Mouse (Mus musculus): ENCODE data around the gene Ciao1. TPM values are rescaled to one million over a fixed set of nuclear protein-coding genes. Genes with fewer than 3 reads are reported as not detected.
A peak's percentile ranks its signal among the peaks of the same experiment; 100 is the strongest.
"Not testable (repeated sequence)": the region's sequence is repeated elsewhere in the genome, so short reads cannot be mapped to it uniquely, and the experiment has no call there.

Ciao1 gene
- polyA plus RNA-seq, 1 experiment from 2014 or later: 56.1 TPM

DNA sequence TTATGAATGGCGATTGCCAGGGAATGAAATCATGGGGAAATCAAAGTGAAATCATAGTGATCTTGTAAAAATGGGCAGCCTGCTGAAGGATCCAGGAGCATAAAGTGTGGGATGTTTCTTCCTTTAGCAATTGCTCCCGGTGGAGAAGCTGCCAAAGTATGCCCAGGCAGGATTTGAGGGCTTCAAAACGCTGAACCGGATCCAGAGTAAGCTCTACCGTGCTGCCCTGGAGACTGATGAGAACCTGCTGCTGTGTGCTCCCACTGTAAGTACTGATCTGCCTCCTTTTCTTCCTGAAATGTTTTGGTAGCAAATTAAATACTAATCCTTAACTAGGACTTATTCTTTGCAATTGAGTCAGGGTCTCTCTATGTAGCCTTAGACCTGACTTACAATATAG lies 29.9 kb downstream of the Ciao1 start:
- ATAC-seq (ENCODE audit: insufficient number of reproducible peaks, insufficient read depth, low FRiP score, low read depth): no peak
- WGBS: 95% methylated on average over 5 of the region's 5 CpGs
- Histone ChIP-seq H3K36me3 (ENCODE audit: control insufficient read depth, insufficient read depth, low read length) (peaks cover 77% of the 10 kb centered on the region), H3K4me1 (ENCODE audit: control insufficient read depth, insufficient read depth, low read length) (no peaks in the 10 kb centered on the region), H3K4me3 (ENCODE audit: low read depth, low read length) (no peak overlapping the region), H3K27me3 (ENCODE audit: control insufficient read depth, insufficient read depth, low read length) (no peaks in the 10 kb centered on the region), H3K9ac (replicated peaks; ENCODE audit: low read depth, low read length) (no peak overlapping the region), H3K4me2 (replicated peaks; ENCODE audit: low read depth, low read length) (no peak overlapping the region), H3K27ac (ENCODE audit: low read length) (no peak overlapping the region), H3K9me3 (ENCODE audit: control insufficient read depth, low read depth, low read length) (no peaks in the 10 kb centered on the region)

DNA sequence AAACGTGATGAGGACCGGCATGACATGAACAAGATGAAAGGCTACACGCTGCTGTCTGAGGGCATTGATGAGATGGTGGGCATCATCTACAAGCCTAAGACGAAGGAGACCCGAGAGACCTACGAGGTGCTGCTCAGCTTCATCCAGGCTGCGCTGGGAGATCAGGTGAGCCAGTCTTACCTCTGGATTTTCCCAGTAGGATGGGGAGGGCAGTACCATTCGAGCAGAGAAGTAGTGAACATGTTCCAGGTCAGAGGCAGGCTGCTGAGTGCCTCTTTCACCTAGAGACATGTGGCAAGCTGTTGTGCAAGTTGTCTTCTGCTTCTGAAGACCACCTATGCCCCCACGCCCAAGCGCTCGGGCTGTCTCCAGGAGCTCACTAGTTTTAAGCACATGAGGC lies 36.9 kb downstream of the Ciao1 start:
- H3K9me3 ChIP-seq (ENCODE audit: control insufficient read depth, low read depth, low read length): no peaks in the 10 kb centered on the region
- WGBS: 93% methylated on average over 11 of the region's 11 CpGs
- ATAC-seq (ENCODE audit: insufficient number of reproducible peaks, insufficient read depth, low FRiP score, low read depth): no peak
- no peak overlapping the region for H3K27ac ChIP-seq (ENCODE audit: low read length)
- peaks cover 49% of the 10 kb centered on the region for H3K36me3 ChIP-seq (ENCODE audit: control insufficient read depth, insufficient read depth, low read length)
- H3K27me3 ChIP-seq (ENCODE audit: control insufficient read depth, insufficient read depth, low read length): no peaks in the 10 kb centered on the region
- peaks cover 10% of the 10 kb centered on the region; the same call in 1 of the 2 replicates for H3K4me1 ChIP-seq (ENCODE audit: control insufficient read depth, insufficient read depth, low read length)
- H3K9ac ChIP-seq (replicated peaks; ENCODE audit: low read depth, low read length): no peak overlapping the region
- H3K4me2 ChIP-seq (replicated peaks; ENCODE audit: low read depth, low read length): no peak overlapping the region
- H3K4me3 ChIP-seq (ENCODE audit: low read depth, low read length): no peak overlapping the region

DNA sequence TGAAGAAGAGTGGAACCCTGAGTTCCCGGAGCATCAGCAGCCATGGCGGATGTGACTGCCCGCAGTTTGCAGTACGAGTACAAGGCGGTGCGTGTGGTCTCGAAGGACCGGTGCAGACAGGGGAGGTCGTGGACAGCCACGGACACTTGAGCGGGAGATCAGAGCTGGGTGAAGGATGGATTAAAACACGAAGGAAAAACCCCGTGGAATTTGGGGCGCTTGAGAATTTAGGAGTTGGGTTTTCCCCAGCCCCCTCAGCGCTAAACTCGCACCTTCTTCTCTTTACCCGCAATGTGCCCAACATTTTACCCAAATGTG lies 39.2 kb downstream of the Ciao1 start:
- H3K36me3 ChIP-seq (ENCODE audit: control insufficient read depth, insufficient read depth, low read length): peaks cover 29% of the 10 kb centered on the region
- no peak for ATAC-seq (ENCODE audit: insufficient number of reproducible peaks, insufficient read depth, low FRiP score, low read depth)
- under 1% methylated on average over 17 of the region's 17 CpGs for WGBS
- H3K4me1 ChIP-seq (ENCODE audit: control insufficient read depth, insufficient read depth, low read length): peaks cover 10% of the 10 kb centered on the region; the same call in 1 of the 2 replicates
- peak overlapping the region; percentile 79 for H3K9ac ChIP-seq (replicated peaks; ENCODE audit: low read depth, low read length)
- H3K27me3 ChIP-seq (ENCODE audit: control insufficient read depth, insufficient read depth, low read length): no peaks in the 10 kb centered on the region
- H3K27ac ChIP-seq (ENCODE audit: low read length): no peak overlapping the region
- peak overlapping the region; percentile 95 for H3K4me3 ChIP-seq (ENCODE audit: low read depth, low read length)
- no peaks in the 10 kb centered on the region for H3K9me3 ChIP-seq (ENCODE audit: control insufficient read depth, low read depth, low read length)
- peak overlapping the region; percentile 95 for H3K4me2 ChIP-seq (replicated peaks; ENCODE audit: low read depth, low read length)

DNA sequence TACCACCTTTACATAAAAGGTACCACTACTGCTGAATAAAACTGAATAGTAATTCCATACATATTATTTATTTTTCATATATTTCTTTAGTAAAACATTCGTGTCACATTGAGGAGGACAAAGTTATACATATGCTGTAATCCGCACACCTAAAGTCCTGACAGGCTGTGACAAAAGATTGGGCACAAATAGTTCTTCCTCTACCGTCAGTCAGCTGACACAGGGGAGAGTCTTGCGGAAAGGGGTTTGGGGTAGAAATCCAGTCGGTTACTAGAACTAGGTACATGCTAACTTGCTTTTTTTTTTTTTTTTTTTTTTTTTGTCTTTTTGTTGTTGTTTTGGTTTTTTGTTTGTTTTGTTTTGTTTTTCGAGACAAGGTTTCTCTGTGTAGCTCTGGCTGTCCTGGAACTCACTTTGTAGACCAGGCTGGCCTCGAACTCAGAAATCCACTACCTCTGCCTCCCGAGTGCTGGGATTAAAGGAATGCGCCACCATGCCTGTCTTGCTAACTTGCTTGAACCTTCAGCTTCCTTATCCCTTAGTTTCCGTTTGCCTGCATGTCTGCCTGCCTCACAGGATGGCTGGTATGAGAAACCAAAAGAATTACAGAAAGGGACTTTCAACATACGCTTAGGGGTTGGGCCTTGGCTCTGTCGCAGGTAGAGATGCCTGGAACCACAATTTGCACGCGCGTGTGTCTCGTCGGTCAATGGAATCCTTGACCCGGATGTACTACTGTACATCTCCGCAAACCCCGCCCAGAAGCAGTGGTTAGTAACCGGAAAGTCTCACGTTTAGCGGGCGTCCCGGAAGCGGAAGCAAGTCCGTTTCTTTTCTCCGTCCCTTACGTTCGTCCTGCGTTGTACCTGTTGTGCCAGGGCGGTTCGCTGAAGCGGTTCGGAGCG lies 39.8 kb downstream of the Ciao1 start, which contains the start of the genes 1810024B03Rik and Snrnp200:
TSS of gene 1810024B03Rik (minus strand) at position 734 of the 905 bp plus-strand sequence.
TSS of gene Snrnp200 (plus strand) at position 840 of the 905 bp plus-strand sequence.
- no peaks in the 10 kb centered on the region for H3K9me3 ChIP-seq (ENCODE audit: control insufficient read depth, low read depth, low read length)
- H3K4me2 ChIP-seq (replicated peaks; ENCODE audit: low read depth, low read length): peak within 1 kb of the TSS; percentile 95
- peaks cover 29% of the 10 kb centered on the region for H3K36me3 ChIP-seq (ENCODE audit: control insufficient read depth, insufficient read depth, low read length)
- peak within 1 kb of the TSS; percentile 29; the same call in 1 of the 2 replicates for H3K27ac ChIP-seq (ENCODE audit: low read length)
- ATAC-seq (ENCODE audit: insufficient number of reproducible peaks, insufficient read depth, low FRiP score, low read depth): peak; percentile 98
- H3K4me3 ChIP-seq (ENCODE audit: low read depth, low read length): peak within 1 kb of the TSS; percentile 95
- peak within 1 kb of the TSS; percentile 79 for H3K9ac ChIP-seq (replicated peaks; ENCODE audit: low read depth, low read length)
- H3K4me1 ChIP-seq (ENCODE audit: control insufficient read depth, insufficient read depth, low read length): peaks cover 10% of the 10 kb centered on the region; the same call in 1 of the 2 replicates
- no peaks in the 10 kb centered on the region for H3K27me3 ChIP-seq (ENCODE audit: control insufficient read depth, insufficient read depth, low read length)
- 11% methylated on average over 36 of the region's 36 CpGs for WGBS

DNA sequence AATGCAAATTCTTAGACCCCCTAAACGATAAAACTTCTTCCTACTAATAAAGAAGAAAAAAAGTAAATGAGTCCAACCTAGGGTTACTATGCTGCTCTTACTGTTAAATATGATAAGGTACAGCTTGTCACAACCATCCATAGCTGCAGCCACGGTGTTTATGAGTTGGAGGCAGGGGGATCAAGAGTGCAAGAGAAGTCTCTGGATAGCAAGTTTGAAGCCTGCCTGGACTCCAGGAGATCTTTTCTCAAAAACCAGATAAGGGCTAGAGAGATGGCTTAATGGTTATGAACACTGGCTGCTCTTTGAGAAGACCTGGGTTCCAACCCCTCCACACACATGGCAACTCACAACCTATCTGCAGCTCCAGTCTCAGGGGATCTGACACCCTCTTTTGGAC lies 40.7 kb downstream of the Ciao1 start:
- Histone ChIP-seq H3K27ac (ENCODE audit: low read length) (no peak overlapping the region), H3K4me2 (replicated peaks; ENCODE audit: low read depth, low read length) (no peak overlapping the region), H3K4me1 (ENCODE audit: control insufficient read depth, insufficient read depth, low read length) (peaks cover 10% of the 10 kb centered on the region; the same call in 1 of the 2 replicates), H3K4me3 (ENCODE audit: low read depth, low read length) (no peak overlapping the region), H3K9ac (replicated peaks; ENCODE audit: low read depth, low read length) (no peak overlapping the region), H3K36me3 (ENCODE audit: control insufficient read depth, insufficient read depth, low read length) (peaks cover 20% of the 10 kb centered on the region), H3K9me3 (ENCODE audit: control insufficient read depth, low read depth, low read length) (no peaks in the 10 kb centered on the region), H3K27me3 (ENCODE audit: control insufficient read depth, insufficient read depth, low read length) (no peaks in the 10 kb centered on the region)
- 89% methylated on average over 2 of the region's 2 CpGs for WGBS
- ATAC-seq (ENCODE audit: insufficient number of reproducible peaks, insufficient read depth, low FRiP score, low read depth): no peak

DNA sequence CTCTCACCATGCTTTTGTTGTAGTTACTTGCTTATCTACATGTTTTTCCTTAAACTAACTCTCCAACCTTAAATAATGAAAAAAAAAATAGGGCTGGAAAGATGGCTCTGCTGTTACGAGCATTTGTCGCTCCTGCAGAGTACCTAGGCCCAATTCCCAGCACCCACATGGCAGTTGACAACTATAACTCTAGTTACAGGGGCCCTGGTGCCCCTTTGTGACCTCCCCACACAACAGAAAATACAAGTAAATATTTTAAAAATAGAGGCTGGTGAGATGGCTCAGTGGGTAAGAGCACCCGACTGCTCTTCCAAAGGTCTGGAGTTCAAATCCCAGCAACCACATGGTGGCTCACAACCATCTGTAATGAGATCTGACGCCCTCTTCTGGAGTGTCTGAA lies 41.7 kb downstream of the Ciao1 start:
- 86% methylated on average over 4 of the region's 4 CpGs for WGBS
- not testable (repeated sequence) for ATAC-seq (ENCODE audit: insufficient number of reproducible peaks, insufficient read depth, low FRiP score, low read depth); H3K9me3 ChIP-seq (ENCODE audit: control insufficient read depth, low read depth, low read length); H3K4me3 ChIP-seq (ENCODE audit: low read depth, low read length); H3K9ac ChIP-seq (replicated peaks; ENCODE audit: low read depth, low read length); H3K4me2 ChIP-seq (replicated peaks; ENCODE audit: low read depth, low read length); H3K27ac ChIP-seq (ENCODE audit: low read length); H3K27me3 ChIP-seq (ENCODE audit: control insufficient read depth, insufficient read depth, low read length)
- peaks cover 10% of the 10 kb centered on the region for H3K36me3 ChIP-seq (ENCODE audit: control insufficient read depth, insufficient read depth, low read length)
- H3K4me1 ChIP-seq (ENCODE audit: control insufficient read depth, insufficient read depth, low read length): peaks cover 10% of the 10 kb centered on the region; the same call in 1 of the 2 replicates

DNA sequence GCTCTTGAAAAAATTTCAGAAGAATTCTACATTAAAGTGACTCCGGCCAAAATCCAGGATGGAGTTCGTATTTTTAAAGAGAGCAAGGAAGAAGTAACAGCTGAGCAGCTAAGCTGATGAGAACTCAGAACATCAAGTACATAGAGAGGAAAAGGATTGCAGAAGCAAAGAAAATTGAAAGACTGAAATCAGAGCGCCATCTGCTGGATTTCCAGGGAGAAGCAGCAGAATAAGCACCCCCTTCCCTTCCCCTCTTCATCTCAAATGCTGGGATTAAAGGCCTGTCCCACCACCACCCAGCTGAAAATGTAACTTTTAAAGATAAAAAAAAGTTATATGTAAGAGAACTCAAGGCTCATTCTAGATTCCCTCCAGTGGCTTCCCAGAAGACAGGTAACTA lies 42.7 kb downstream of the Ciao1 start:
- H3K4me1 ChIP-seq (ENCODE audit: control insufficient read depth, insufficient read depth, low read length): peaks cover 10% of the 10 kb centered on the region; the same call in 1 of the 2 replicates
- 31% methylated on average over 3 of the region's 3 CpGs for WGBS
- H3K9ac ChIP-seq (replicated peaks; ENCODE audit: low read depth, low read length): no peak overlapping the region
- H3K4me2 ChIP-seq (replicated peaks; ENCODE audit: low read depth, low read length): no peak overlapping the region
- no peak overlapping the region for H3K4me3 ChIP-seq (ENCODE audit: low read depth, low read length)
- H3K27ac ChIP-seq (ENCODE audit: low read length): no peak overlapping the region
- H3K36me3 ChIP-seq (ENCODE audit: control insufficient read depth, insufficient read depth, low read length): peaks cover 2% of the 10 kb centered on the region
- no peaks in the 10 kb centered on the region for H3K9me3 ChIP-seq (ENCODE audit: control insufficient read depth, low read depth, low read length)
- ATAC-seq (ENCODE audit: insufficient number of reproducible peaks, insufficient read depth, low FRiP score, low read depth): no peak
- no peaks in the 10 kb centered on the region for H3K27me3 ChIP-seq (ENCODE audit: control insufficient read depth, insufficient read depth, low read length)

Data from stomach, embryonic 14.5 days (tissue).